ENCODE assay signal across 10 mouse cellular contexts in genomic region chr10:80963031-80963975, GRCm38 (mm10). TPM values are rescaled to one million over a fixed set of nuclear protein-coding genes. Genes with fewer than 3 reads are reported as not detected.
A peak's percentile ranks its signal among the peaks of the same experiment; 100 is the strongest.
DNase-seq lines count a peak whose midpoint lies in the region; ATAC-seq and TF ChIP-seq lines count a peak whose summit lies in the region.
"Had no signal": no experiment of that assay in that cellular context is flagged by ENCODE, and none has a peak within 500 bp of the region (broad histone marks: within the 10 kb centered on the region; RNA-seq: fewer than 3 reads in every experiment).

No protein-coding gene starts in this region.

- H3K4me3 ChIP-seq in embryonic facial prominence, embryonic 13.5 days: no peak overlapping the region
- no peak overlapping the region for H3K4me3 ChIP-seq in limb, embryonic 10.5 days
- H3K4me3 ChIP-seq in small intestine, adult 2 months (ENCODE audit: low read depth, low read length): no peak overlapping the region
- H3K4me3 ChIP-seq: midbrain, embryonic 12.5 days had no signal

- H3K9ac ChIP-seq in embryonic facial prominence, embryonic 13.5 days: peak overlapping the region; percentile 32; the same call in 1 of the 2 replicates
- H3K9ac ChIP-seq: midbrain, embryonic 12.5 days had no signal

- ATAC-seq in embryonic facial prominence, embryonic 13.5 days (ENCODE audit: insufficient number of reproducible peaks, insufficient read depth, low FRiP score, low TSS enrichment, low read depth): no peak
- ATAC-seq: Patski had no signal

- WGBS in embryonic facial prominence, embryonic 13.5 days: 60% methylated on average over 12 of the region's 12 CpGs
- 77% methylated on average over 12 of the region's 12 CpGs for WGBS in limb, embryonic 10.5 days
- 52% methylated on average over 12 of the region's 12 CpGs for WGBS in small intestine, adult 2 months

- no peak for TF ChIP-seq POLR2A in small intestine, adult 2 months (IDR thresholded peaks at IDR 0.05; ENCODE audit: low read depth, low read length)

- intact Hi-C loops in left cerebral cortex, postnatal 4 days (cut with DNase I): no loop called here

- no peak overlapping the region for H3K27ac ChIP-seq in embryonic facial prominence, embryonic 13.5 days
- H3K27ac ChIP-seq in limb, embryonic 10.5 days: peak overlapping the region; percentile 20; the same call in 1 of the 2 replicates
- H3K27ac ChIP-seq in small intestine, adult 2 months (ENCODE audit: insufficient read depth, low read depth, low read length): peak overlapping the region; percentile 23
- H3K27ac ChIP-seq: midbrain, embryonic 12.5 days had no signal

- no peaks in the 10 kb centered on the region for H3K27me3 ChIP-seq in embryonic facial prominence, embryonic 13.5 days
- no peaks in the 10 kb centered on the region for H3K27me3 ChIP-seq in limb, embryonic 10.5 days (ENCODE audit: low read depth, poor library complexity, severe bottlenecking)
- no peaks in the 10 kb centered on the region for H3K27me3 ChIP-seq in small intestine, adult 2 months (ENCODE audit: control insufficient read depth, insufficient read depth, low read length)
- H3K27me3 ChIP-seq: Patski had no signal

- H3K4me1 ChIP-seq in embryonic facial prominence, embryonic 13.5 days: peaks cover 62% of the 10 kb centered on the region
- H3K4me1 ChIP-seq in limb, embryonic 10.5 days: peaks cover 43% of the 10 kb centered on the region
- peaks cover 22% of the 10 kb centered on the region for H3K4me1 ChIP-seq in small intestine, adult 2 months (ENCODE audit: control insufficient read depth, insufficient read depth, insufficient read length, low read length)
- H3K4me1 ChIP-seq: midbrain, embryonic 12.5 days had no signal

- H3K9me3 ChIP-seq in embryonic facial prominence, embryonic 13.5 days: no peaks in the 10 kb centered on the region
- H3K9me3 ChIP-seq in limb, embryonic 10.5 days (replicated peaks): no peaks in the 10 kb centered on the region
- H3K9me3 ChIP-seq: midbrain, embryonic 12.5 days had no signal

- peak; percentile 36 to 42 for DNase-seq in left cerebral cortex, adult 9 months (ENCODE audit: low spot score in 2 of 2)
- DNase-seq in left cerebral cortex, postnatal 4 days: no peak
- DNase-seq in limb, embryonic 10.5 days (ENCODE audit: low spot score): no peak
- no peak for DNase-seq in c-Kit-positive CD71-positive TER-119-positive erythroid progenitor cells, embryonic 14.5 days (ENCODE audit: low spot score)
- DNase-seq in right cerebral cortex, postnatal 14 days: no peak
- DNase-seq in frontal cortex, postnatal 36 days (ENCODE audit: low spot score in 2 of 2): no peak

- TF ChIP-seq CTCF in small intestine, adult 2 months (IDR thresholded peaks at IDR 0.05; ENCODE audit: extremely low read depth, insufficient read length, insufficient replicate concordance, low read depth, low read length): no peak

- no peaks in the 10 kb centered on the region for H3K36me3 ChIP-seq in embryonic facial prominence, embryonic 13.5 days
- H3K36me3 ChIP-seq in limb, embryonic 10.5 days: no peaks in the 10 kb centered on the region
- no peaks in the 10 kb centered on the region for H3K36me3 ChIP-seq in small intestine, adult 2 months (ENCODE audit: control insufficient read depth, insufficient read depth, low read length)
- H3K36me3 ChIP-seq: midbrain, embryonic 12.5 days had no signal

- no peak overlapping the region for H3K4me2 ChIP-seq in embryonic facial prominence, embryonic 13.5 days
- H3K4me2 ChIP-seq: midbrain, embryonic 12.5 days had no signal

RNA-seq across cellular contexts. Expression of gene Gadd45b, which starts 33.4 kb away (rescaled TPM):
- 1 to 10 TPM; 5.3 to 6.2 TPM for total RNA-seq in left cerebral cortex, postnatal 4 days (2021)
- polyA plus RNA-seq in embryonic facial prominence, embryonic 13.5 days (2015; fragmentation: Nextera tagmentation; extraction: Ambion mirVana): 29.0 and 29.9 TPM in 2 replicates
- 4.5 and 9.8 TPM in 2 replicates for polyA plus RNA-seq in limb, embryonic 10.5 days (2016; fragmentation: Nextera tagmentation; extraction: Ambion mirVana)
- polyA plus RNA-seq in small intestine, adult 2 months (2012; rRNA removed): 16.2 and 29.7 TPM in 2 replicates

RNA-seq across cellular contexts. Expression of gene Lmnb2, which starts 45.3 kb away (rescaled TPM):
- total RNA-seq in left cerebral cortex, postnatal 4 days (2021): 10 to 100 TPM; 28.5 to 35.7 TPM
- polyA plus RNA-seq in embryonic facial prominence, embryonic 13.5 days (2015; fragmentation: Nextera tagmentation; extraction: Ambion mirVana): 51.5 and 63.4 TPM in 2 replicates
- polyA plus RNA-seq in limb, embryonic 10.5 days (2016; fragmentation: Nextera tagmentation; extraction: Ambion mirVana): 85.0 and 85.4 TPM in 2 replicates
- 14.5 and 29.2 TPM in 2 replicates for polyA plus RNA-seq in small intestine, adult 2 months (2012; rRNA removed)

RNA-seq across cellular contexts. Expression of gene Gng7, which starts 51.4 kb away (rescaled TPM):
- total RNA-seq in left cerebral cortex, postnatal 4 days (2021): 100 to 1,000 TPM in 1 of 2 experiments, 10 to 100 TPM in 1; 96.7 to 106 TPM
- polyA plus RNA-seq in embryonic facial prominence, embryonic 13.5 days (2015; fragmentation: Nextera tagmentation; extraction: Ambion mirVana): 11.3 and 13.1 TPM in 2 replicates
- polyA plus RNA-seq in limb, embryonic 10.5 days (2016; fragmentation: Nextera tagmentation; extraction: Ambion mirVana): 4.3 and 4.5 TPM in 2 replicates
- polyA plus RNA-seq in small intestine, adult 2 months (2012; rRNA removed): 0.44 and 0.74 TPM in 2 replicates

Comparison
In these comparisons a context has a peak if more than half of its experiments do, and no peak if none do; other contexts are left out.
1. DNase-seq: peak in left cerebral cortex, adult 9 months (2 of 2); none in left cerebral cortex, postnatal 4 days (single experiment), limb, embryonic 10.5 days (single experiment), c-Kit-positive CD71-positive TER-119-positive erythroid progenitor cells, embryonic 14.5 days (single experiment), right cerebral cortex, postnatal 14 days (single experiment) and frontal cortex, postnatal 36 days (0 of 2).